Mouse (Mus musculus) liver (tissue): ENCODE measurements around the gene Uchl1.

Experiments used
- DNase-seq: peaks from one replicate; pipeline ENCODE4 v3.0.0-alpha.2; 2020; ENCODE audit warnings: mixed read lengths

Uchl1 gene

GRCm38 (mm10) chr5:66710445-66711019 is 34.6 kb downstream of the Uchl1 start:
- no peak for DNase-seq

GRCm38 (mm10) chr5:66712801-66713200 is 36.9 kb downstream of the Uchl1 start:
- no peak for DNase-seq

- no peak for DNase-seq
These were observed 39.6 kb downstream of the Uchl1 start for GRCm38 (mm10) chr5:66715498-66715931.

- DNase-seq = no peak
These were observed 42.0 kb downstream of the Uchl1 start for GRCm38 (mm10) chr5:66717931-66718330.

- DNase-seq = no peak
These were observed 42.5 kb downstream of the Uchl1 start for GRCm38 (mm10) chr5:66718413-66718812.

GRCm38 (mm10) chr5:66718880-66719279 is 43.0 kb downstream of the Uchl1 start:
- no peak for DNase-seq

- no peak for DNase-seq
These were observed 45.0 kb downstream of the Uchl1 start for GRCm38 (mm10) chr5:66720921-66721320.

- DNase-seq = no peak
These were observed 46.7 kb downstream of the Uchl1 start for GRCm38 (mm10) chr5:66722586-66722985.

- no peak for DNase-seq
These were observed 47.1 kb downstream of the Uchl1 start for GRCm38 (mm10) chr5:66723037-66723436.

- no peak for DNase-seq
These were observed 47.7 kb downstream of the Uchl1 start for GRCm38 (mm10) chr5:66723626-66724025.

GRCm38 (mm10) chr5:66729306-66729705 is 53.4 kb downstream of the Uchl1 start:
- DNase-seq = no peak

- DNase-seq = no peak
These were observed 54.9 kb downstream of the Uchl1 start for GRCm38 (mm10) chr5:66730621-66731301.

GRCm38 (mm10) chr5:66731302-66731697 is 55.4 kb downstream of the Uchl1 start:
- no peak for DNase-seq

GRCm38 (mm10) chr5:66733556-66733955 is 57.7 kb downstream of the Uchl1 start:
- DNase-seq = no peak
